Mouse (Mus musculus) right cerebral cortex, postnatal 14 days (tissue): ENCODE results near the gene Tnni2.
A peak's percentile ranks its signal among the peaks of the same experiment; 100 is the strongest.

Source experiments
- DNase-seq: peaks from one replicate; pipeline ENCODE4 v3.0.0; 2022

Tnni2 gene

GRCm38 (mm10) chr7:142430160-142430678, 11.4 kb upstream of the Tnni2 start:
- DNase-seq, result peak; percentile 73

- DNase-seq, result no peak
Observed at GRCm38 (mm10) chr7:142431106-142431505, 10.5 kb upstream of the Tnni2 start.

- DNase-seq, result no peak
Observed at GRCm38 (mm10) chr7:142433623-142434022, 8.0 kb upstream of the Tnni2 start.

GRCm38 (mm10) chr7:142434137-142434865, 7.3 kb upstream of the Tnni2 start, which contains the start of gene Syt8:
Gene Syt8 (plus strand): TSS chr7:142434850.
- DNase-seq, result no peak

- DNase-seq, result peak; percentile 72
Observed at GRCm38 (mm10) chr7:142435524-142435923, 6.1 kb upstream of the Tnni2 start.

- DNase-seq, result no peak
Observed at GRCm38 (mm10) chr7:142437324-142437723, 4.3 kb upstream of the Tnni2 start.

- DNase-seq, result no peak
Observed at GRCm38 (mm10) chr7:142439966-142440365, 1.6 kb upstream of the Tnni2 start.

- DNase-seq, result no peak
Observed at GRCm38 (mm10) chr7:142440657-142441114, 922 bp upstream of the Tnni2 start.

GRCm38 (mm10) chr7:142442081-142442907, 686 bp downstream of the Tnni2 start:
- no peak for DNase-seq

GRCm38 (mm10) chr7:142442908-142443420, 1.4 kb downstream of the Tnni2 start:
- DNase-seq, result no peak

- no peak for DNase-seq
Observed at GRCm38 (mm10) chr7:142443474-142443873, 1.9 kb downstream of the Tnni2 start.

- no peak for DNase-seq
Observed at GRCm38 (mm10) chr7:142444171-142444570, 2.6 kb downstream of the Tnni2 start.

GRCm38 (mm10) chr7:142445324-142445723, 3.7 kb downstream of the Tnni2 start:
- no peak for DNase-seq

GRCm38 (mm10) chr7:142446264-142446663, 4.7 kb downstream of the Tnni2 start:
- DNase-seq, result no peak

GRCm38 (mm10) chr7:142449038-142449617, 7.5 kb downstream of the Tnni2 start:
- DNase-seq, result no peak

- DNase-seq, result no peak
Observed at GRCm38 (mm10) chr7:142454706-142455105, 13.1 kb downstream of the Tnni2 start.

- no peak for DNase-seq
Observed at GRCm38 (mm10) chr7:142455251-142455650, 13.6 kb downstream of the Tnni2 start.

GRCm38 (mm10) chr7:142456806-142457205, 15.2 kb downstream of the Tnni2 start:
- DNase-seq, result no peak

GRCm38 (mm10) chr7:142457227-142457811, 15.7 kb downstream of the Tnni2 start:
- DNase-seq, result no peak

GRCm38 (mm10) chr7:142458026-142458425, 16.4 kb downstream of the Tnni2 start:
- no peak for DNase-seq

- no peak for DNase-seq
Observed at GRCm38 (mm10) chr7:142458676-142459298, 17.2 kb downstream of the Tnni2 start.

GRCm38 (mm10) chr7:142459299-142459691, 17.7 kb downstream of the Tnni2 start:
- DNase-seq, result no peak
